In the genomic region with DNA sequence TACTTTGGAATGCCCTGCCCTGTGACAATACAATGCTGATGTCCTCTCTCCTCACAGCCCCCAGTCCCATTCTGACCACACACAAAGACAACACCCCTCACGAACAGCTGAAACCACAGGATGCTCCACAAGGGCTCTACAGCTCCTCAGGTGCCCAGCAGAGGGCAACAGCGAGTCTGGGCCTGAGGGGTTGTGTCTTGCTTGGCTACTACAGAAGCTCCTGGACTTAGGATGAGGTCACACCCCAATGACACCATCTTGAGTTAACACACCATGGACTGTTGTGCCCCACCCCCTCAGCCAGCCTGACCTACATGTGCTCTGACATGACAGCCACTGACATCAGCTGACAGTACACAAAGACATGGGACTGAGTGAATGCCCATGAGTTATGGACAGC, we compare ENCODE assay signal across 7 mouse cellular contexts. TPM values are rescaled to one million over a fixed set of nuclear protein-coding genes. Genes with fewer than 3 reads are reported as not detected.
A peak's percentile ranks its signal among the peaks of the same experiment; 100 is the strongest.
DNase-seq lines count a peak whose midpoint lies in the region; ATAC-seq and TF ChIP-seq lines count a peak whose summit lies in the region.

No protein-coding gene starts in this region.

- TF ChIP-seq CTCF in lung, embryonic 14.5 days (IDR thresholded peaks at IDR 0.05; ENCODE audit: low read depth), result peak; percentile 83
- peak; percentile 79 for TF ChIP-seq CTCF in small intestine, adult 2 months (IDR thresholded peaks at IDR 0.05; ENCODE audit: extremely low read depth, insufficient read length, insufficient replicate concordance, low read depth, low read length)

- ATAC-seq in embryonic facial prominence, embryonic 15.5 days (ENCODE audit: insufficient number of reproducible peaks, low FRiP score, low TSS enrichment, low read depth), result 0 out of 2 replicates have a peak, but pooled peaks have one; percentile 31
- no peak for ATAC-seq in lung, embryonic 14.5 days (ENCODE audit: insufficient read depth)

- H3K9ac ChIP-seq in embryonic facial prominence, embryonic 15.5 days, result no peak overlapping the region
- no peak overlapping the region for H3K9ac ChIP-seq in lung, embryonic 14.5 days

- TF ChIP-seq POLR2A in small intestine, adult 2 months (IDR thresholded peaks at IDR 0.05; ENCODE audit: low read depth, low read length), result no peak

- no peak overlapping the region for H3K4me2 ChIP-seq in embryonic facial prominence, embryonic 15.5 days (replicated peaks)
- no peak overlapping the region for H3K4me2 ChIP-seq in lung, embryonic 14.5 days

- H3K4me1 ChIP-seq in embryonic facial prominence, embryonic 15.5 days, result peaks cover 18% of the 10 kb centered on the region; the same call in 1 of the 2 replicates
- H3K4me1 ChIP-seq in lung, embryonic 14.5 days (ENCODE audit: insufficient read depth), result no peaks in the 10 kb centered on the region
- H3K4me1 ChIP-seq in small intestine, adult 2 months (ENCODE audit: control insufficient read depth, insufficient read depth, insufficient read length, low read length), result no peaks in the 10 kb centered on the region

- no peaks in the 10 kb centered on the region for H3K9me3 ChIP-seq in embryonic facial prominence, embryonic 15.5 days (replicated peaks)
- H3K9me3 ChIP-seq in lung, embryonic 14.5 days (ENCODE audit: low read depth, low read length), result no peaks in the 10 kb centered on the region

- no peak overlapping the region for H3K27ac ChIP-seq in embryonic facial prominence, embryonic 15.5 days (replicated peaks)
- H3K27ac ChIP-seq in lung, embryonic 14.5 days (ENCODE audit: low read depth), result no peak overlapping the region
- no peak overlapping the region for H3K27ac ChIP-seq in small intestine, adult 2 months (ENCODE audit: insufficient read depth, low read depth, low read length)

- H3K4me3 ChIP-seq in embryonic facial prominence, embryonic 15.5 days (replicated peaks), result no peak overlapping the region
- H3K4me3 ChIP-seq in lung, embryonic 14.5 days (ENCODE audit: low read depth, low read length), result no peak overlapping the region
- H3K4me3 ChIP-seq in small intestine, adult 2 months (ENCODE audit: low read depth, low read length), result no peak overlapping the region

- H3K36me3 ChIP-seq in embryonic facial prominence, embryonic 15.5 days, result no peaks in the 10 kb centered on the region
- H3K36me3 ChIP-seq in lung, embryonic 14.5 days (ENCODE audit: insufficient read depth), result no peaks in the 10 kb centered on the region; the same call in 1 of the 2 replicates
- peaks cover 9% of the 10 kb centered on the region; the same call in 1 of the 2 replicates for H3K36me3 ChIP-seq in small intestine, adult 2 months (ENCODE audit: control insufficient read depth, insufficient read depth, low read length)

- peak; percentile 26 for DNase-seq in 3134 (ENCODE audit: extremely low read depth, insufficient read length, low spot score)
- peak; percentile 66 for DNase-seq in 416B (ENCODE audit: low read depth)
- DNase-seq in adrenal gland, postnatal 36 days, result peak; percentile 61 to 78
- DNase-seq in induced T-regulatory cell, adult 2 months (ENCODE audit: low read depth), result peak; percentile 66
- DNase-seq in lung, embryonic 14.5 days, result peak; percentile 43

- no peaks in the 10 kb centered on the region for H3K27me3 ChIP-seq in embryonic facial prominence, embryonic 15.5 days
- no peaks in the 10 kb centered on the region for H3K27me3 ChIP-seq in lung, embryonic 14.5 days (ENCODE audit: insufficient read depth, low read length)
- H3K27me3 ChIP-seq in small intestine, adult 2 months (ENCODE audit: control insufficient read depth, insufficient read depth, low read length), result no peaks in the 10 kb centered on the region

- 46% methylated on average over 2 of the region's 2 CpGs for WGBS in embryonic facial prominence, embryonic 15.5 days
- 29% methylated on average over 2 of the region's 2 CpGs for WGBS in lung, embryonic 14.5 days
- 51% methylated on average over 2 of the region's 2 CpGs for WGBS in small intestine, adult 2 months

RNA-seq across cellular contexts. Expression of gene Nup210, which starts 56.9 kb away (rescaled TPM):
- total RNA-seq in adrenal gland, postnatal 36 days (2021), result 1 to 10 TPM; 3.6 to 6.2 TPM
- 9.2 and 9.9 TPM in 2 replicates for polyA plus RNA-seq in embryonic facial prominence, embryonic 15.5 days (2015; fragmentation: Nextera tagmentation; extraction: Ambion mirVana)
- polyA plus RNA-seq in lung, embryonic 14.5 days (2014; fragmentation: Nextera tagmentation; extraction: Ambion mirVana), result 30.8 and 35.3 TPM in 2 replicates
- 25.9 and 28.9 TPM in 2 replicates for polyA plus RNA-seq in small intestine, adult 2 months (2012; rRNA removed)
